Mouse (Mus musculus) liver, embryonic 14.5 days (tissue): ENCODE results near the gene Sdk1. TPM values are rescaled to one million over a fixed set of nuclear protein-coding genes. Genes with fewer than 3 reads are reported as not detected.

ENCODE experiments used
- ATAC-seq: fragments of 200-750 bp; cut with Nextera tagmentation; 2 replicates; pipeline ENCODE4 v1.8.0; 2017; ENCODE audit warnings: moderate number of reproducible peaks, mild to moderate bottlenecking, moderate library complexity; ENCODE audit not compliant: insufficient read depth
- DNase-seq, 3 experiments: peaks; one replicate each; pipeline ENCODE4 v3.0.0-alpha.2; 2012 to 2013; ENCODE audit warnings: low read depth in 3 of 3, low spot score in 3 of 3
- H3K27ac ChIP-seq: fragments of 300-500 bp; sonication (generic); 2 replicates; pipeline ENCODE4 v1.5.1; 2014; ENCODE audit warnings: moderate library complexity, mild to moderate bottlenecking, control low read depth, inconsistent platforms
- H3K27me3 ChIP-seq: fragments of 300-500 bp; sonication (generic); 2 replicates; pipeline ENCODE4 v1.6.1; 2014; ENCODE audit warnings: mild to moderate bottlenecking, low read length, moderate library complexity; ENCODE audit not compliant: control insufficient read depth, insufficient read depth
- H3K36me3 ChIP-seq: fragments of 300-500 bp; sonication (generic); replicated peaks from 2 replicates; pipeline ENCODE4 v1.6.1; 2014; ENCODE audit warnings: low read depth; ENCODE audit not compliant: control insufficient read depth, insufficient read depth
- H3K4me1 ChIP-seq, 2 experiments: fragments of 200-500 bp in 1 of 2; fragments of 300-500 bp in 1 of 2; sonication (generic) in 1 of 2; replicated peaks; 2 replicates each; pipeline ENCODE4 v1.6.1; 2012 to 2014; ENCODE audit warnings: antibody characterized with exemption in 1 of 2, inconsistent platforms in 1 of 2, low read length in 1 of 2; ENCODE audit not compliant: control insufficient read depth in 2 of 2, insufficient read depth in 2 of 2
- H3K4me2 ChIP-seq: fragments of 300-500 bp; sonication (generic); 2 replicates; pipeline ENCODE4 v1.6.1; 2014; ENCODE audit warnings: low read depth, mild to moderate bottlenecking, control low read depth, moderate library complexity
- H3K4me3 ChIP-seq, 2 experiments: fragments of 200-500 bp in 1 of 2; fragments of 300-500 bp in 1 of 2; sonication (generic) in 1 of 2; 2 replicates each; pipeline ENCODE4 v1.5.1; 2012 to 2014; ENCODE audit warnings: low read depth in 2 of 2, low read length in 2 of 2, mild to moderate bottlenecking in 2 of 2, control low read depth in 1 of 2, inconsistent platforms in 1 of 2, moderate library complexity in 1 of 2; ENCODE audit not compliant: insufficient read depth in 1 of 2
- H3K9ac ChIP-seq: fragments of 300-500 bp; sonication (generic); replicated peaks from 2 replicates; pipeline ENCODE4 v1.6.1; 2014; ENCODE audit warnings: mild to moderate bottlenecking, control low read depth, moderate library complexity
- H3K9me3 ChIP-seq: fragments of 300-500 bp; sonication (generic); 2 replicates; pipeline ENCODE4 v1.6.1; 2016; ENCODE audit warnings: low read length, mixed read lengths; ENCODE audit not compliant: control insufficient read depth
- CTCF ChIP-seq: IDR thresholded peaks from 2 replicates; pipeline ENCODE4 v1.5.1; 2016; ENCODE audit warnings: antibody characterized with exemption, low read depth, control low read depth
- EP300 ChIP-seq: IDR thresholded peaks from 2 replicates; pipeline ENCODE4 v1.6.1; 2016; ENCODE audit warnings: antibody characterized with exemption, low read depth
- WGBS: fragments of 180-500 bp; shearing (Covaris S2); extraction: QIAGEN DNeasy Blood & Tissue Kit; methylation state at CpG from one replicate; pipeline ENCODE4 v1.1.7; 2014; ENCODE audit not compliant: insufficient replicate concordance; 5-methylcytosine and 5-hydroxymethylcytosine counted together
- polyA plus RNA-seq, 2 experiments: library from polyadenylated mRNA; depleted of rRNA in 1 of 2; stranded (reverse) in 1 of 2; unstranded in 1 of 2; fragments of >200 nt; fragmentation: Nextera tagmentation in 1 of 2; extraction: Ambion mirVana in 1 of 2; gene quantifications; 2 replicates each; pipeline versions ENCODE4 v1.2.1 to v1.2.3; 2012 to 2014

The Sdk1 gene
- polyA plus RNA-seq, 2 experiments: 0.01 to 0.25 TPM

- no peaks in the 10 kb centered on the region for H3K9me3 ChIP-seq
- no peak overlapping the region for H3K9ac ChIP-seq
- no peak for TF ChIP-seq EP300
- no peak for TF ChIP-seq CTCF
- H3K4me1 ChIP-seq: no peaks in the 10 kb centered on the region
- H3K27me3 ChIP-seq: no peaks in the 10 kb centered on the region
- ATAC-seq (no peak), DNase-seq (no peak)
- no peak overlapping the region for H3K4me2 ChIP-seq
- no peak overlapping the region for H3K4me3 ChIP-seq
- H3K27ac ChIP-seq: no peak overlapping the region
- 26% methylated on average over 5 of the region's 5 CpGs for WGBS
- no peaks in the 10 kb centered on the region for H3K36me3 ChIP-seq
Observed at GRCm38 (mm10) chr5:141540193-141540592, 298.9 kb downstream of the Sdk1 start.

GRCm38 (mm10) chr5:141542890-141543666 is 301.8 kb downstream of the Sdk1 start:
- no peaks in the 10 kb centered on the region for H3K9me3 ChIP-seq
- H3K4me2 ChIP-seq: no peak overlapping the region
- H3K27ac ChIP-seq: no peak overlapping the region
- H3K36me3 ChIP-seq: no peaks in the 10 kb centered on the region
- no peak for ATAC-seq
- H3K9ac ChIP-seq: no peak overlapping the region
- H3K4me1 ChIP-seq: no peaks in the 10 kb centered on the region
- TF ChIP-seq EP300 (no peak), CTCF (no peak)
- no peak overlapping the region for H3K4me3 ChIP-seq
- 23% methylated on average over 8 of the region's 8 CpGs for WGBS
- no peaks in the 10 kb centered on the region for H3K27me3 ChIP-seq
- no peak for DNase-seq

- Histone ChIP-seq H3K27me3 (no peaks in the 10 kb centered on the region), H3K4me3 (no peak overlapping the region), H3K9ac (no peak overlapping the region), H3K4me1 (0 out of 4 replicates have a peak, but pooled peaks cover 0 to 2% of the 10 kb centered on the region in 2 experiments), H3K9me3 (no peaks in the 10 kb centered on the region), H3K36me3 (no peaks in the 10 kb centered on the region), H3K4me2 (no peak overlapping the region), H3K27ac (no peak overlapping the region)
- TF ChIP-seq CTCF (no peak), EP300 (no peak)
- ATAC-seq: no peak
- DNase-seq: no peak
- 70% methylated on average over 9 of the region's 9 CpGs for WGBS
Observed at GRCm38 (mm10) chr5:141553444-141553843, 312.2 kb downstream of the Sdk1 start.

- H3K4me2 ChIP-seq: no peak overlapping the region
- no peaks in the 10 kb centered on the region for H3K9me3 ChIP-seq
- WGBS: 60% methylated on average over 4 of the region's 4 CpGs
- no peak overlapping the region for H3K4me3 ChIP-seq
- TF ChIP-seq CTCF: no peak
- no peak for TF ChIP-seq EP300
- no peaks in the 10 kb centered on the region for H3K36me3 ChIP-seq
- ATAC-seq (no peak), DNase-seq (no peak)
- H3K9ac ChIP-seq: no peak overlapping the region
- H3K4me1 ChIP-seq: 0 out of 4 replicates have a peak, but pooled peaks cover 0 to 2% of the 10 kb centered on the region in 2 experiments
- no peaks in the 10 kb centered on the region for H3K27me3 ChIP-seq
- no peak overlapping the region for H3K27ac ChIP-seq
Observed at GRCm38 (mm10) chr5:141558731-141559130, 317.4 kb downstream of the Sdk1 start.

GRCm38 (mm10) chr5:141560325-141560724 is 319.0 kb downstream of the Sdk1 start:
- H3K4me2 ChIP-seq: no peak overlapping the region
- no peaks in the 10 kb centered on the region for H3K4me1 ChIP-seq
- H3K9me3 ChIP-seq: no peaks in the 10 kb centered on the region
- no peaks in the 10 kb centered on the region for H3K27me3 ChIP-seq
- no peak for DNase-seq
- H3K27ac ChIP-seq: no peak overlapping the region
- H3K4me3 ChIP-seq: no peak overlapping the region
- ATAC-seq: no peak
- 48% methylated on average over 5 of the region's 5 CpGs for WGBS
- no peak overlapping the region for H3K9ac ChIP-seq
- no peaks in the 10 kb centered on the region for H3K36me3 ChIP-seq
- TF ChIP-seq EP300: no peak
- no peak for TF ChIP-seq CTCF
